Mouse (Mus musculus): ENCODE measurements around the gene Pced1b. TPM values are rescaled to one million over a fixed set of nuclear protein-coding genes. Genes with fewer than 3 reads are reported as not detected.

Gene Pced1b
- polyA plus RNA-seq, 1 experiment from 2014 or later = 4.1 TPM

DNA sequence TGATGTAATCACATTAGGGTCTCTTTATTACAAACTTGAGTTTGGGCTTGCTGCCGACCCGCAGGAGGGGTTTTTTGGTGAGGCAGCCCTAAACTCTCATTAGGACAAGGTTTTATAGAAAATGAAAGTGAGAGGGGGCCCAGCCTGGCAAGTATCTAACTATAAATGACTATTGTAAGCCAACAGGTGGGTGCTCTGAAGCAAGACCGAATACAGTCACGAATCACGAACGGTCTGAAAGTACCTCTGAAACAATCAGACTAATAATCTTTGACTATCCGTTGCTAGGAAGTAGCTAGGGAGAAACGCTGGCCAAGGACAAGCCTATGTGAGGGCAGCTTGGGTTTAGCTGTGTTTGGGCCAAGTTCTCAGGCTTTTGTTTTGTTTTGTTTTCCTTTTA is 12.4 kb downstream of the Pced1b start:
- Histone ChIP-seq H3K9me3 (no peaks in the 10 kb centered on the region), H3K27ac (replicated peaks) (no peak overlapping the region), H3K4me1 (peaks cover 5% of the 10 kb centered on the region; the same call in 1 of the 2 replicates), H3K36me3 (no peaks in the 10 kb centered on the region), H3K27me3 (no peaks in the 10 kb centered on the region), H3K4me3 (no peak overlapping the region), H3K4me2 (replicated peaks) (no peak overlapping the region), H3K9ac (replicated peaks) (no peak overlapping the region)
- ATAC-seq (replicated peaks) = no peak
- 57% methylated on average over 8 of the region's 8 CpGs for WGBS

DNA sequence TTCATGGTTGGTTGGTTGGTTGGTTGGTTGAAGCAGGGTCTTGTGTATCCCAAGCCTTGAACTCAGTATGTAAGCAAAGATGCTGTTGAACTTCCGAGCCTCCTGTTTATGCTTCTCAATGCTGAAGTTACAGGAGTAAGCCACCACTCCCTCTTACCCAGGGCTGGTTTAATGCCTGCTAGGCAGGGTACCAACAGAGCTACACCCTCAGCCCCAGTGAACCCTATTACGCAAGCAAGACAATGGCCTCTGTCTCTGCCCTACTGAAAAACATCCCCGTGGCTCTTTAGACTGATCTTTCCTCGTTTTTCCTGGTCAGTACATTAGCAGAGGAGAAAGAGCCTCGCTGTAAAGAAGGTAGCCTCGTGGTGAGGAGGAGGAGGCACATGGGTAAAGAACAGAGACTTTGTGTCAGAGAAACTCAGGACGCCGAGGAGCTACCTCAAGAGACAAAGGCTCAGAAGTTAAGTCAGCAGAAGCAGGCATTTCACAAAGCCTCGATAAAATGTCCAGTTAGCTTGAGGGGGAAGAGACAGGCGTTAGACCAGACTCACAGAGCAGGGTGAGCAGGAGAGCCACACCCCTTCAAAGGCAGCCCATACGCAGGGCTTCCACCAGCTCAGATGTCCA is 13.2 kb downstream of the Pced1b start:
- Histone ChIP-seq H3K27ac (replicated peaks) (no peak overlapping the region), H3K9me3 (no peaks in the 10 kb centered on the region), H3K4me1 (peaks cover 5% of the 10 kb centered on the region; the same call in 1 of the 2 replicates), H3K27me3 (no peaks in the 10 kb centered on the region), H3K4me3 (no peak overlapping the region), H3K36me3 (no peaks in the 10 kb centered on the region), H3K9ac (replicated peaks) (no peak overlapping the region), H3K4me2 (replicated peaks) (no peak overlapping the region)
- ATAC-seq (replicated peaks) = no peak
- WGBS = 72% methylated on average over 11 of the region's 11 CpGs

DNA sequence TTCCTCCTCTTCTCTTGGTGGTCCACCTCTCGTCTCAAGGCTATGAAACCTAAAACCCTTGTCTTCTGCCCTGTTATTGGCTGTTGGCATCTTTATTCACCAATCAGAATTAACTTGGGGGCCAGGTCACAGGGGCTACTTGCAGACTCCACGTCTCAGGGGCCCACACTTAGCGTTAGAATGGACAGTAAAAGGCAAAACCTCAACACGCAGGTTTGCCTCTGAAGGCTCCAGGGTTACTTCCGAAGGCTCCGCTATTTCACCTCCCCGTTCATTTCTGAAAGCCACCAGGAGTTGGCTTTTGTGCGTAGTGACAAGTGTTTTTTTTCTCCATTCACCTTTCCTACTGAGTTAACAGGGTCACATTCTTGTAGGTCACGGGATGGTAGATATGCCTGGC is 15.3 kb downstream of the Pced1b start:
- Histone ChIP-seq H3K27ac (replicated peaks) (no peak overlapping the region), H3K4me1 (peaks cover 5% of the 10 kb centered on the region; the same call in 1 of the 2 replicates), H3K27me3 (no peaks in the 10 kb centered on the region), H3K9ac (replicated peaks) (no peak overlapping the region), H3K9me3 (no peaks in the 10 kb centered on the region), H3K36me3 (no peaks in the 10 kb centered on the region), H3K4me2 (replicated peaks) (no peak overlapping the region), H3K4me3 (no peak overlapping the region)
- WGBS = 77% methylated on average over 9 of the region's 9 CpGs
- no peak for ATAC-seq (replicated peaks)

DNA sequence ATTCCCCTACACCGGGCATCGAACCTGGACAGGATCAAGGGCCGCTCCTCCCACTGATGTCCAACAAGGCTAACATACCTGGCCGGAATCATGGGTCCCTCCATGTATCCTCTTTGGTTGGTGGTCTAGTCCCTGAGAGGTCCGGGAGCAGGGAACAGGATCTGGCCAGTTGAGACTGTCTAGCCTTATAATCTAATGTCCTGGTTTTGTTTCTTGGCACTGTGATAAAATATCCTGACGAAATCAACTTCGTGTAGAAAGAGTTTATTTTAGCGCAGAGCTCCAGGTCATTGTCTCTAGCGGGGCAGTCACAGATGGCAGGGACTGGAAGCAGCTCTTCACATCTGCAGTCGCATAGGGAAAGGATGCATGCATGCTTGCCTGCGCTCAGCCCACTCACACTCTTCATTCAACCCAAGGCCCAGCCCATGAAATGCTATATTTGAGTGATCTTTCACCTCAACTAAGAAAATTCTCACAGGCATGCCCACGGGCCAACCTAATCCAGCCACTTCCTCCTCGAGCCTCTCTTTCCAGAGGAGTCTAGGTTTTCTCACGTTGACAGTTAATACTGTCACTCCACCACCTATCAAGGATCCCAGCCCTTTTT is 19.4 kb downstream of the Pced1b start:
- no peaks in the 10 kb centered on the region for H3K27me3 ChIP-seq
- ATAC-seq (replicated peaks) = no peak

DNA sequence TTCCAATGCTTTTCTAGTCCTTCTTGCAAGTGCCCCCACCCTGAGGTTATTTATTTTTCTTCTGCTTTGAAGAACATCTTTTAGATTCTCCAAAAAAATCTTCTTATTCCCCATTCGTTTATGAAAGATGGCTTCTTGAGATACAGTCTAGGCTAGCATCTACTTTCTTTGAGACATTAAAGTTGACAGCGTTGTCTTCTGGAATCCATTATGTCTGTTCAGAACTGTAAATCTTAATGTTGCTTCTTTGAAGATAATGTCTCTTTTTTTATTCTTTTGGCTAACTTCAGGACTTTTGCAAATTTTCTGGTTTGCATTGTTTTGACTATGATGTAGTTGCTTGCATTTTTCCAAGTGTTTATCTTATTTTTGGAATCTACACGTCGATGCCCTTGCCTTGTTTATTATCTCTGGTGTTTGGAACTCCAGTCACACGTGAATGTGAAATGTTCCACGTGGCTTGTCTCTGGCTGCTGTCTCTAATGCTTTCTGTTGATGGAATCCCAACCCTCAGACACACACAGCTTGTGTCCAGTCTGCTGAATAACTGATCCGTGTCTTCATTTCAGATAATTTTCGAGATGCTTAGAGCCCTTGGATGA is 20.3 kb downstream of the Pced1b start:
- 81% methylated on average over 8 of the region's 8 CpGs for WGBS
- H3K9ac ChIP-seq (replicated peaks) = no peak overlapping the region
- no peaks in the 10 kb centered on the region for H3K9me3 ChIP-seq
- no peak overlapping the region for H3K4me3 ChIP-seq
- H3K27me3 ChIP-seq = no peaks in the 10 kb centered on the region
- H3K4me2 ChIP-seq (replicated peaks) = no peak overlapping the region
- no peaks in the 10 kb centered on the region for H3K4me1 ChIP-seq
- no peak for ATAC-seq (replicated peaks)
- no peak overlapping the region for H3K27ac ChIP-seq (replicated peaks)
- H3K36me3 ChIP-seq = no peaks in the 10 kb centered on the region

More for the DNA sequence above, 19.4 kb downstream of the Pced1b start:
- no peak overlapping the region for H3K9ac ChIP-seq (replicated peaks)
- no peaks in the 10 kb centered on the region for H3K36me3 ChIP-seq
- H3K4me1 ChIP-seq = no peaks in the 10 kb centered on the region
- 86% methylated on average over 14 of the region's 14 CpGs for WGBS
- H3K27ac ChIP-seq (replicated peaks) = no peak overlapping the region
- no peak overlapping the region for H3K4me3 ChIP-seq
- H3K4me2 ChIP-seq (replicated peaks) = no peak overlapping the region
- H3K9me3 ChIP-seq = no peaks in the 10 kb centered on the region

DNA sequence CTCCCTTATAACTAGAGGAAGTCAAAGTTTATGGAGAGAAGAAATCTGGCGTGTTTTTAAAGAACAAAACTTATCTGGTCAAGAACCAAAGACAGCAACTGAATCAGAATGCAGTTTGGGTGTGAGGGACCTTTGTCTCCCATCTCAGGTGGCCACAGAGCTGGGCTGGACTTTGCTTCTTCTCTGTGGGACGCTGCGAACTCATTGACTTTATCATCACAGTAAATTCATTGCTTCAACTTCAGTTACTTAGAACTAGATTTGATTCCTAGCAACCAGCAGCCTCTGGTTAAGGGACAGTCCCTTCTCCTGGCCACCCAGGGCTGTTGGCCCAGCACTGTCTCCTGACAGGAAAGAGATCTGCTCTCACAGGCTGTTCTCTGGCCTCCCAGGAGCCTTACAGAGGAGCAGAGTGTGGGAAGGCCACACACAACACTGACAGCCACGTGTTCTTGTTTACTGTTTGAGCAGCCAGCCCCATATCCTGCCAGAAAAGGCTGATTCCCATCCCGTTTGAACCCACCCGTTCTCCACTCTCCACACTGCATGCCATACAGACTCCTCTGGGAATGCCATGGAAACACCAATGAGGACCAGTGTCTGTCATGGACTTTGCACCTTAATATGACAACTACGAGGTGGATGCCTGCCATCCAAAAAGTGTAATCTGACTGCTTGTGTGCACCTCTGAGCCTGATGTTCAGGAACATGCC is 25.2 kb downstream of the Pced1b start:
- Histone ChIP-seq H3K27ac (replicated peaks) (no peak overlapping the region), H3K9me3 (no peaks in the 10 kb centered on the region), H3K27me3 (no peaks in the 10 kb centered on the region), H3K4me1 (peaks cover 7% of the 10 kb centered on the region), H3K9ac (replicated peaks) (no peak overlapping the region), H3K4me3 (no peak overlapping the region), H3K4me2 (replicated peaks) (no peak overlapping the region), H3K36me3 (no peaks in the 10 kb centered on the region)
- WGBS = 52% methylated on average over 7 of the region's 7 CpGs
- ATAC-seq (replicated peaks) = no peak

DNA sequence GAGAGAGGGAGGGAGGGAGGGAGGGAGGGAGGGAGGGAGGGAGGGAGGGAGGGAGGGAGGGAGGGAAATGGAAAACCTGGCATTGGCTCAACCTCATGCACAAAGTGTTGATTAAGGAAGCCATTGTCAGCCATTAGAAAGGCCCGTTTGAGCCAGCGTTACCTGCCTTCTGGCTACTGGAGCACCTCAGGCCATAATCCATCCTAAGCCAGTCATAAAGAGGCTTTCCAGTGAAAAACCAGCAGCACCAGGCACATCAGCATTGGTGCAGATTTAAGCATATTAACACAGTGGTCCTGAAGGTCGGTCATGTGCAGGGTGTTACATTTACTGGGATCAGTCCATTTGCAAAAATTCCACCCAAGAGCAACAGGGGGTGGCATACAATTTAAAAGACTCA is 25.9 kb downstream of the Pced1b start:
- Histone ChIP-seq H3K9ac (replicated peaks) (no peak overlapping the region), H3K36me3 (no peaks in the 10 kb centered on the region), H3K27ac (replicated peaks) (no peak overlapping the region), H3K9me3 (no peaks in the 10 kb centered on the region), H3K27me3 (no peaks in the 10 kb centered on the region), H3K4me2 (replicated peaks) (no peak overlapping the region), H3K4me1 (peaks cover 7% of the 10 kb centered on the region), H3K4me3 (no peak overlapping the region)
- 55% methylated on average over 3 of the region's 3 CpGs for WGBS
- no peak for ATAC-seq (replicated peaks)

DNA sequence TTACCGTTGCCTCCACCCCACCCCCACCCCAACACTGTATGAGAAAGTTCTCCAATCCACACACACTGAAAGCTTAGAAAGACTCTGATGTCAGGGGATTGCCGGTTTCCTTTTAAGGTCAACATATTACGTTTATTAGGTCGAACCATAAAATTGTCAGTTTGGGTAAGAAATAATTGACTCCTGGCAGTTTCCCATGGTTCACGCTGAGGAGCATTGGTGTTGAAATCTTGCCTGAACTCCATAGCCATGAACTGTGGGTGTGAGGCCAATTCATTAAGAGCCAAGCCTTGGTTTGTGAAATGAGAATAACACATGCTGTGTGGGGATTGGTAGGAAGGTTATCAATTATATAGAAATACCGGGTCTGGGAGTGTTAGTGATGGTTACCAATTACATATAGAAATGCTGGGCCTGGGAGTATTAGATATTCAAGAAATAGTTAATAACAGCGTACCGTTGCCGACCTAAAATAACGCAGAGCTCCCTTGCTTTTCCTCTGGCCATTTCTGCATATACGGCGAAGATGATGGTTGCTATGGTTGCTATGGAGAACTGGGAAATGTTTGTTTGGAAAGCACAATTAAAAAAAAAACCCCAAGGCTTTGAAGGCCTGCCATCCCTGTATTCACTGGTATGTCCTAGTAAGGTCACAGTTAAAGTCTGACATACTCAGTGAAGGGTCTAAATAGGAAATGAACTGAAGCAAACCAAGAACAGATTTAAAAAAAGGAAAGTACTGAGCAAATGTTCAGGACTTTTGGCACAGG is 28.9 kb downstream of the Pced1b start:
- Histone ChIP-seq H3K4me2 (replicated peaks) (no peak overlapping the region), H3K4me3 (no peak overlapping the region), H3K9me3 (no peaks in the 10 kb centered on the region), H3K36me3 (no peaks in the 10 kb centered on the region), H3K4me1 (peaks cover 7% of the 10 kb centered on the region), H3K27me3 (no peaks in the 10 kb centered on the region), H3K9ac (replicated peaks) (no peak overlapping the region), H3K27ac (replicated peaks) (no peak overlapping the region)
- no peak for ATAC-seq (replicated peaks)
- WGBS = 83% methylated on average over 12 of the region's 12 CpGs

DNA sequence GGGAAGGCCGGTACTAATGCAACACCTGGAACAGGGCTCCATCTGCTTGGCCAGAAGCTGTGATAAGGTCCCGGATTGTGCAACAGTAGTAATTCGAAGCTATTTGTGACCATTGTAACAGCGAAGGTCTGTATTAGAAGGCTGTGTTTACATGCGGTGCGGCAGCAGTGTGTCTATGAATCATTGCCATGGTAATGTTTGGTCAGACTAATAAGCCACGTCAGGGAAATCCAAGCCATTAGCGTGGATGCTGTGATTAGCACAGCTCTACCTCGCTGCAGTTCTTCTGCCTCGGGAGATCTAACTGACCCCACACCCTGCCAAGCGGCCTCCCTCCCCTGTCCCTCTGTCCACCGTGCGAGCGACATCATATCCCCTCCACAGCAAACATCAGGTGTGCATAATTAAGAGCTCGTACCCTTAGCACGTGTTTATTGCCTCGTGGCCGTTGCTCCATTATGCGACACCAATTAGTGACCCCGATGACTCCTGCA is 29.8 kb downstream of the Pced1b start:
- WGBS = 17% methylated on average over 20 of the region's 20 CpGs
- H3K4me2 ChIP-seq (replicated peaks) = peak overlapping the region; percentile 29
- H3K9ac ChIP-seq (replicated peaks) = no peak overlapping the region
- H3K27ac ChIP-seq (replicated peaks) = no peak overlapping the region
- H3K4me3 ChIP-seq = no peak overlapping the region
- peaks cover 7% of the 10 kb centered on the region for H3K4me1 ChIP-seq
- H3K9me3 ChIP-seq = no peaks in the 10 kb centered on the region
- H3K36me3 ChIP-seq = no peaks in the 10 kb centered on the region
- ATAC-seq (replicated peaks) = peak; percentile 46; the same call in 1 of the 2 replicates
- no peaks in the 10 kb centered on the region for H3K27me3 ChIP-seq

DNA sequence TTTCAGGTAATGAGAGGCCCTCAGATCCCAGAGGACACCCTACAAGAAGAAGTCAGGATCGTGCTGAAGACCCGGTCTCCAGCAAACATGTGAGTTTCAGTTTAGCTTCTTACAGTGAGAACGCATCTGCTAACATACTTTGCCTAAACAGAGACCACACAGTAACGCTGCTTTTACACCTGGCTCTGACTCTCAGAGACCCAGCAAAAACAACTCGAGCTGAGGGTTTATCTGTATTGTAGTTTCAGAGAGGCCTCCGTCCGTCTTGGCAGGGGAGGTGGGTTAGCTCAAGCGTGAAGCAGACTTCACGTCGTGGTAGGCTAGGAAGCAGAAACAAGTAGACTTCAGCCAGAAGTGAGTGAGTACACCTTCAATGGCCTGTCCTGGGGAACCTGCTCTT is 30.4 kb downstream of the Pced1b start:
- Histone ChIP-seq H3K27me3 (no peaks in the 10 kb centered on the region), H3K27ac (replicated peaks) (no peak overlapping the region), H3K36me3 (no peaks in the 10 kb centered on the region), H3K9me3 (no peaks in the 10 kb centered on the region), H3K4me3 (no peak overlapping the region), H3K4me1 (peaks cover 7% of the 10 kb centered on the region), H3K9ac (replicated peaks) (no peak overlapping the region), H3K4me2 (replicated peaks) (no peak overlapping the region)
- 29% methylated on average over 10 of the region's 10 CpGs for WGBS
- no peak for ATAC-seq (replicated peaks)

DNA sequence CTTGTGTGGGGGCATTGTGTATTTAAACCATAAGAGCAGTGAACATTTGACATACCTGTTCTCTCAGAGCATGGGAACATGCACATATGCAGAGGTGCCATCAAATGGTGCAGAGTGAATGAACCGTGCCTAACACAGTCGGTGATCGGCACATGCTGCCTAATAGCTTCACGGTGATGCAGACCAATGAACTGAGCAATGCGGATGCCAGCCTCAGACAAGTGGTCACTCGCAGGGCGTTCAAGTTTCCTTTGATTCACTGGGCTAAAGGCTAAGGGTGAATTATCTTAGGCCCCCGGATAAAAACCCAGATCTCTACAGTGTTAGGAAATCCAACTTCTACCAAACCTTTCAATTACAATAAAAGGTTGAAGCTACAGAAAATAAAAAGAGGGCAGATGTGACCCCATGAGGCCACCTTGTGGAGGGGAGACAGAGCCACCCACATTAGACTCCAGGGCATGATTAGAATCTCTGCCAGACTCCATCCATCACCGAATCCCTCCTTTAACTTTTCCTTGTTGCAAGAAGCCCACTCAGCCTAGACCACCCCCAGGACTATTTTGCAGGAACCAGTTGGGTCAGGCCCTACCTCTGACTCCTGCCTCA is 31.5 kb downstream of the Pced1b start:
- Histone ChIP-seq H3K9ac (replicated peaks) (no peak overlapping the region), H3K27ac (replicated peaks) (no peak overlapping the region), H3K9me3 (no peaks in the 10 kb centered on the region), H3K36me3 (no peaks in the 10 kb centered on the region), H3K4me1 (peaks cover 7% of the 10 kb centered on the region), H3K4me2 (replicated peaks) (no peak overlapping the region), H3K27me3 (no peaks in the 10 kb centered on the region), H3K4me3 (no peak overlapping the region)
- 94% methylated on average over 9 of the region's 9 CpGs for WGBS
- no peak for ATAC-seq (replicated peaks)
